Mouse (Mus musculus) brain, embryonic 14.5 days (tissue): ENCODE measurements around the gene Tas1r1.

Source experiments
- CTCF ChIP-seq: fragments of 200-500 bp; IDR thresholded peaks from 2 replicates; pipeline ENCODE4 v1.5.1; 2012; ENCODE audit warnings: inconsistent platforms, mild to moderate bottlenecking, moderate library complexity, borderline replicate concordance; ENCODE audit not compliant: insufficient read depth, insufficient read length; ENCODE audit errors: extremely low read depth
- POLR2A ChIP-seq: fragments of 200-500 bp; IDR thresholded peaks from 2 replicates; pipeline ENCODE4 v1.6.1; 2012; ENCODE audit warnings: mild to moderate bottlenecking, inconsistent platforms, borderline replicate concordance; ENCODE audit not compliant: poor library complexity, insufficient read depth, insufficient read length, severe bottlenecking; ENCODE audit errors: extremely low read depth

DNA sequence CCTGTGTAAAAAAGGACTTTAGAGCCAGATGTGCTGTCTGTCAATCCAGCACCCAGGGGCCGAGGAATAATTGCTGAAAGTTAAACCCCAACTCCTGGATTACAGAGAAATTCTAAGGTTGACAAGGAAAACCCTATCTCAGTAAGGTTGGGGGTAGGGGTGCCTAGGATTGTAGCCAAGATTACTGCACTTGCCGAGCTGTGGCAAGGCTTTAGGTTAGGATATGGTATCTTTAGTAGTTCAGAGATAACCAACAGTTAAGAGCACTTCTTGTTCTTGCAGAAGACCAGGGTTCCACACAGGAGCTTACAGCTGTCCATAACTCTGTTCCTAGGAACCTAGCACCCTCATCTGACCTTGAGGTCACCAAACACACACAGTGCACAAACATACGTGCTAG lies 40.7 kb downstream of the Tas1r1 start:
- TF ChIP-seq CTCF (no peak), POLR2A (no peak)
